Mouse (Mus musculus) myocyte (in vitro differentiated cells): ENCODE results near the gene Rph3al.

Source experiments
- CEBPB ChIP-seq: IDR thresholded peaks from 2 replicates; pipeline ENCODE4 v1.6.1; 2011; ENCODE audit warnings: mild to moderate bottlenecking, moderate library complexity; ENCODE audit not compliant: poor library complexity, insufficient read depth, severe bottlenecking
- MAX ChIP-seq: IDR thresholded peaks from one replicate; pipeline ENCODE4 v1.6.1; 2011; ENCODE audit warnings: low read depth, mild to moderate bottlenecking, control low read depth
- MYOD1 ChIP-seq, 3 experiments: IDR thresholded peaks; one replicate each; pipeline ENCODE4 v1.6.1; 2011; ENCODE audit warnings: control low read depth in 2 of 3, low read depth in 2 of 3, mild to moderate bottlenecking in 2 of 3, moderate library complexity in 1 of 3; ENCODE audit not compliant: insufficient read length in 2 of 3, control insufficient read depth in 1 of 3
- MYOG ChIP-seq, 3 experiments: IDR thresholded peaks; one replicate each; pipeline ENCODE4 v1.6.1; 2011; ENCODE audit warnings: control low read depth in 2 of 3, low read depth in 2 of 3, mild to moderate bottlenecking in 2 of 3; ENCODE audit not compliant: insufficient read length in 2 of 3, control insufficient read depth in 1 of 3, insufficient read depth in 1 of 3
- POLR2A ChIP-seq: IDR thresholded peaks from one replicate; pipeline ENCODE4 v1.6.1; 2011; ENCODE audit warnings: low read depth, mild to moderate bottlenecking, control low read depth, moderate library complexity; ENCODE audit not compliant: insufficient read length
- POLR2AphosphoS2 ChIP-seq: IDR thresholded peaks from one replicate; pipeline ENCODE4 v1.6.1; 2011; ENCODE audit warnings: low read depth, control low read depth; ENCODE audit not compliant: insufficient read length
- REST ChIP-seq: IDR thresholded peaks from one replicate; pipeline ENCODE4 v1.6.1; 2011; ENCODE audit warnings: mild to moderate bottlenecking, control low read depth, moderate library complexity; ENCODE audit not compliant: insufficient read depth, insufficient read length
- TCF12 ChIP-seq: IDR thresholded peaks from one replicate; pipeline ENCODE4 v1.6.1; 2011; ENCODE audit warnings: mild to moderate bottlenecking, control low read depth; ENCODE audit not compliant: poor library complexity, insufficient read depth, severe bottlenecking
- USF1 ChIP-seq: IDR thresholded peaks from one replicate; pipeline ENCODE4 v1.6.1; 2011; ENCODE audit warnings: low read depth, mild to moderate bottlenecking, control low read depth, moderate library complexity

- TF ChIP-seq POLR2AphosphoS2 (no peak), TCF12 (no peak), POLR2A (no peak), MAX (no peak), MYOG (IDR thresholded peaks at IDR 0.05; ENCODE audit: control insufficient read depth in 1 of 3, insufficient read depth in 1 of 3, insufficient read length in 2 of 3, low read depth in 2 of 3) (no peak), CEBPB (no peak), USF1 (no peak), MYOD1 (IDR thresholded peaks at IDR 0.05; ENCODE audit: control insufficient read depth in 1 of 3, insufficient read length in 2 of 3, low read depth in 2 of 3) (no peak), REST (no peak)
Observed at GRCm38 (mm10) chr11:75935819-75936430, 2.3 kb downstream of the Rph3al start.
